Mouse (Mus musculus) thymus, postnatal 4 days (tissue): ENCODE data around the gene Sumf1.

ENCODE experiments used
- DNase-seq: peaks from one replicate; pipeline ENCODE4 v3.0.0; 2021

Sumf1 gene

GRCm38 (mm10) chr6:108206914-108207566, 21.7 kb upstream of the Sumf1 start:
- DNase-seq: peak; percentile 69

- no peak for DNase-seq
Observed at GRCm38 (mm10) chr6:108206145-108206544, 20.8 kb upstream of the Sumf1 start.

DNA sequence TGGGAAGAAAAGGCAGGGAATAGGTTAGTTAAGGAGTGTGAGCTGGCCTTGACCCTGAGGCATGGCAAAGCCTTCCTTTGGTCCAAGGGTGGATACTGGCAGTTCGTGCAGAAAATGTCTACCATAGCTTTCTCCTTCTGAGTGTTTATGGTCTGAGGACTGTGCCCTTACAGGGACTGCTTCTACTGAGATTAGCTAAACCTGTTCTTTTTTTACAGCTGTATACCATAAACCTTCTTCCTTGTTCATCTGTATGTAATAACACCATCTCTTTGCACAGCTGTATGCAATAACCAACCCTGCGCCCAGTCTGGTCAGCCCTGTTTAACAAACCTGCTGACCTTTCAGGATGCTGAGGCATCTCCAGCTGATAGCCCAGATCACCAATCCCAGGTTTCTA, 18.9 kb upstream of the Sumf1 start:
- no peak for DNase-seq

- DNase-seq: no peak
Observed at GRCm38 (mm10) chr6:108198286-108198685, 12.9 kb upstream of the Sumf1 start.

GRCm38 (mm10) chr6:108197117-108197516, 11.7 kb upstream of the Sumf1 start:
- no peak for DNase-seq

DNA sequence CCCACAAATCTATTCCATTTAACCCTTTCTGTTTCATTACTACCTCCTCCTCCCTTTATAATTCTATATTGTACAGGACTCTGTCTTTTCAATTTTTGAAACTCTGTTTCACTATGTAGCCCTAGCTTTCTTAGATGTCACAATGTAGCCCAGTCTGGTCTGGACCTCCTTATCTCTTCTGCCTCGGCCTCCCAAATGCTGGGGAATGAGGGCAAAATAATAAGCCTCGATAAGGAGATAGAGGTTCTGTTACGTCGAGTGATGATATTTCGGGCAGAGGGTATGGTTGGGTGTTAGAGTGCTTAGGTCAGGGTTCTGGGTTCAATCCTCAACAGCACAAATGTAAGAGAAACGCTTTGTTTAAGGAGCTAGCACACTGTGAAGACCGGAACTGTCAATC, 11.3 kb upstream of the Sumf1 start:
- DNase-seq: no peak

DNA sequence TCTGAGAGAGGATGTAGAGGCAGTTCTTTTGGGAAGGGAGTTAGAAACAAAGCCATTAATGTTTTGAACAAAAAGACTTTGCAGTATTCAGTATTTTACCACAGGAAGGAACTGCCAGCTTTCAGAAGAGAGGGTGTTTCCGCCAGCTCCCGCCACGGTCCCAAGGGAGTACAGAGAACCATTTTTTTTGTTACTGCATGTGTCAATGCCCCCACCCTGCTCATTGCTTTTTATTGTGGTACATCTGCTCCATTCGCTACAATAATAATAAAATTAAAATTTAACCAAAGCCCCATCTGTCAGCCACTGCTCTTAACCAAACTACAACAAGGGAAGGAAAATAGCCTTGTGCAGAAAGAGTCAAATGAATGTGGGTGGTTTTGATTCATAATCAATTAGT, 7.2 kb upstream of the Sumf1 start:
- no peak for DNase-seq

DNA sequence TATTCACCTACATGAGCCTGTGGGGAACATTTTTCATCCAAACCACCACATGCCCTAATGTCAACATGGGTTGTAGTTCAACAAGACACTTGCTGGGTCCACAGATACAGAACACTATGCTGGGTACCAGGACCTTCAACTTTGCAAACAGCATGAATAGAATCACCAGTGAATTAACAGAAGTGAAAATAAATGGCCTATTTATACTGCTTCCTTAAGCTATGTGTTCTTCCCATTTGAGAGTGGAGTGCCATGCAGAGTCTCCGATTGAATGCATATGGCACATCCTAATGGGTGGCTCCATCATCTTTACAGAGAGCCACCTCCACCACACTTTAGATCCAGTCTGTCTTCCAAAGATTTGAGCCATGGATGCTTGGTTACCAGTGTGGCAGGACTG, 5.3 kb upstream of the Sumf1 start:
- no peak for DNase-seq

DNA sequence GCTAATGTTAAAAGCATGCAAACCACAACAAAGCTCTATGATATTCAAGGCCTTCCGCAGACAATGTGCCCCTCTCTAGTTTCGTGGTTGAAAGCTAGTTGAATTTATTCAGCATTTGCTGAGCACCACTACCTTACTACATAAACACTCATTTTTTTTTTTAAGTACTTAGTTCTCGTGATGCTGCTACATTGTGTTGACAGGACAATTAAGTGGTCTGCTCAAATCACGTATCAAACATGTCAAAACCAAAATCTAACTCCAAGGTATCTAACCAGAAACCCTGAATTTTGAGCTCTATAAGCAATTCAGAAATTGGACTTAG, 265 bp upstream of the Sumf1 start:
- DNase-seq: no peak

- DNase-seq: no peak
Observed at GRCm38 (mm10) chr6:108179087-108179486, 6.3 kb downstream of the Sumf1 start.

DNA sequence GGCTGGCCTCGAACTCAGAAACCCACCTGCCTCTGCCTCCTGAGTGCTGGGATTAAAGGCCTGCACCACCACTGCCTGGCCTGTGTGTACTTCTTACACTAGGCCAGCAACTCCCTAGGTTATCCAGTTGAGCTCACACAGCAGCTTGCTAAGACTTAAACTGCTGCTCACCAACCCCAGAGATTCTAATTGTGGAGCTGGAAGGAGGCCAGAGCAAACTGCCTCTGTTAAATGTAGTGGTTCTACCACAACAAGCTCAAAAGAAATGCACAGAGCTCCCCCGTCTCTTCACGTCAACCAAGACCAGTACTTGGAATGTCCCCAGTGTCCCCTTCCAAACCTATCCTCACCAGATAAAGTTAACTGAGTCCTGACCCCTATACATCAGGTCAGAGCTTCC, 11.2 kb downstream of the Sumf1 start:
- DNase-seq: no peak

GRCm38 (mm10) chr6:108172219-108172618, 13.2 kb downstream of the Sumf1 start:
- DNase-seq: peak; percentile 26

GRCm38 (mm10) chr6:108169466-108169865, 15.9 kb downstream of the Sumf1 start:
- DNase-seq: no peak

DNA sequence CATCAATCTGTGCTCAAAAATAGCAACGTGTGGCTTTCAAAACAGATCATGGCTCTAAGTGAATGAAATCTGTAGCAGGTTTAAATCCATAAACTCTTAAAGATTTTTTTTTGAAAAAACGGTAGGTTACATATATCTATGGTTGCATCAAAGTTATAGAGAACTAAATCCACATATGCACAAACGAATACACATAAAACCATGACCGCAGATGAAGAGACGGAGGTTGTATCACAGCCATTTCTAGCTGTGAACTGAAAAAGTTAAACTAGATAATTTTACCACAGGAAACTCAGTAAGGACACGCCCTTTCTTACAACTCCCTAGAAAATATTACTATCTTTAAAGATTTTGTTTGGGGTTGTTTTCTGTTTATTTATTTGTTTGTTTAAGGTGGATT, 16.7 kb downstream of the Sumf1 start:
- no peak for DNase-seq

- DNase-seq: no peak
Observed at GRCm38 (mm10) chr6:108167946-108168680, 17.3 kb downstream of the Sumf1 start.

GRCm38 (mm10) chr6:108165598-108165997, 19.8 kb downstream of the Sumf1 start:
- no peak for DNase-seq

- DNase-seq: no peak
Observed at GRCm38 (mm10) chr6:108164935-108165334, 20.4 kb downstream of the Sumf1 start.

DNA sequence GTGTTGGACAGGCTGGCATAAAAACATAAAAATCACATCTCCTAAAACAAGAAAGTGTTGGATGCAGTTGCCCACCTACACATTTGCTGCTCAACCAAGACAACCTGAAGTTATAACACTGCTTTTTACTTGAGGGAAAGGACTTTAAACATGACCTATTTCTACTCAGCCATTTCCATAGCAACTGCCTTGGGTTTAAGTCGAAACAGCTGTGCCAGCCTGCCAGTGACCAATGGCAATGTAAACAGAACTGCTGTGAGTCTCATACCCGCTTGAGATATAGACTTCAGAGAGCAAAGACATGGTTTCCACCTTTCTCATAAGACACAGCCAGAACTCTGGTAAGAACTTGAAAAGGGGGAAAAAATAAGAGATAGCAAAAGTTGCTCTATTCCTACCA, 24.8 kb downstream of the Sumf1 start:
- no peak for DNase-seq

- DNase-seq: no peak
Observed at GRCm38 (mm10) chr6:108156881-108157280, 28.5 kb downstream of the Sumf1 start.

DNA sequence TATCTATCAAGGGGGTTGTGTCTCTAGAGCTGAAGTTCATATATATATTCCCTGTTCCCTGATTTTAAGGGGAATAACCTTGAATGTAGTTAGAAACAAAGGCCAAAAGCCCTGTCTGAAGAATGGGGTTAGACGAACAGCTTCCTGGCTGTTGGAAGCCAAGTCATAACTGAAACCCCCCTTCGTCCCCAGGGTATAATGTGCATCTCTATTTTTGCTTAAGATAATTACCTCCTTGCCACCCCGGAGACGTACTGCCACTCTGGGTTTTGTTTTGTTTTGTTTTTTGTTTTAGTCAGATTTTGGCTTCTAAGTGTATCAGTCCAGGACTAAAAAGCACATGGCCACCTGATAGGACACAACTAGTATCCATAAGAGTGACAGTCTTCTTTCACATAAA, 31.1 kb downstream of the Sumf1 start:
- no peak for DNase-seq

GRCm38 (mm10) chr6:108152661-108153269, 32.6 kb downstream of the Sumf1 start:
- DNase-seq: no peak

GRCm38 (mm10) chr6:108152081-108152480, 33.3 kb downstream of the Sumf1 start:
- no peak for DNase-seq

DNA sequence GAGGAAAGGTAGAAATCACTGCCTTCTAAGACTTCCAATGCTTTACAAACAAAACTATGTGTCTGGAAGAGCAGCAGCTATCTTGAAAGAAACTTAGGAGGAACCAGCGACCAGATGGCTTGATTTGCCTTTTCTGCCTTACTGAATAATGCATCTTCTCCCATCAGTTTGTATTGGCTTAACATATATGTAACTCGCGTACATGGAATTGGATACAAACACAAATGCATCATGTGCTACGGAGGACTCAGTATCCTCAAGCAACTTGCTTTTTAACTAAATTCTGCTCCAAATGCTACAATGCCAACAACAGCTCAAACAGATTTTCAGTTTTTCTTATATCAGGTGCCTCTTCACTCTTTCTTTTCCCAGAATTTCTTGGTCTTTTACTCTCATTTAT, 36.1 kb downstream of the Sumf1 start:
- no peak for DNase-seq

- DNase-seq: peak; percentile 30
Observed at GRCm38 (mm10) chr6:108148435-108148834, 36.9 kb downstream of the Sumf1 start.

DNA sequence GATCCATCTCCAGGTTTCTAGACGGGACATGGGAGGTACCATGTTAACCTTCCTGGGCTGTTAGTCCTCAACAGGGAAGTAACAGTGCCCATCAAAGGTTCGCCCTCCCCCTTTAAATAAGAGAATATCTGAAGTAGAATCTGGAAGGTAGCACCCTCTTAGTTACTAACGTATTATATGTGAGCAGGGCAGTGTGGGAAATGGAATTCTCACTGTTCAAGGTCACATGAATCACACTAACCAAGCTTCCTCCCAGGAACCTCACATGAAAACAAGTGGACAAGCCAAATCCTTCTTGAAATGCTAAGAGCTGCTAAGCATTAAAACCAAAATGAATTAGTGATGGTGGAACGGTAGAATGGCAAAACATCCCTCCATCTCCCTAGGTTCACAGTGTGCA, 38.7 kb downstream of the Sumf1 start:
- DNase-seq: no peak
